Mouse (Mus musculus): ENCODE data around the gene Usp32.
A peak's percentile ranks its signal among the peaks of the same experiment; 100 is the strongest.
"Not testable (repeated sequence)": the region's sequence is repeated elsewhere in the genome, so short reads cannot be mapped to it uniquely, and the experiment has no call there.

Gene Usp32

GRCm38 (mm10) chr11:85139581-85140540 lies at the start of gene Usp32:
Gene Usp32, minus strand, starts transcription at chr11:85140161.
- peak; percentile 98 for DNase-seq (ENCODE audit: low spot score)

- DNase-seq (ENCODE audit: low spot score) = no peak
Measured at GRCm38 (mm10) chr11:85189110-85189509, 49.1 kb upstream of the Usp32 start.

GRCm38 (mm10) chr11:85184839-85185238 lies 44.9 kb upstream of the Usp32 start:
- no peak for DNase-seq (ENCODE audit: low spot score)

- peak; percentile 57 for DNase-seq (ENCODE audit: low spot score)
Measured at GRCm38 (mm10) chr11:85184082-85184481, 44.1 kb upstream of the Usp32 start.

GRCm38 (mm10) chr11:85183284-85183779 lies 43.4 kb upstream of the Usp32 start:
- DNase-seq (ENCODE audit: low spot score) = peak; percentile 50

- peak; percentile 78 for DNase-seq (ENCODE audit: low spot score)
Measured at GRCm38 (mm10) chr11:85182617-85183283, 42.8 kb upstream of the Usp32 start.

GRCm38 (mm10) chr11:85178413-85178812 lies 38.5 kb upstream of the Usp32 start:
- DNase-seq (ENCODE audit: low spot score) = no peak

GRCm38 (mm10) chr11:85177761-85178160 lies 37.8 kb upstream of the Usp32 start:
- DNase-seq (ENCODE audit: low spot score) = no peak

GRCm38 (mm10) chr11:85175941-85176340 lies 36.0 kb upstream of the Usp32 start:
- DNase-seq (ENCODE audit: low spot score) = no peak

GRCm38 (mm10) chr11:85170833-85171232 lies 30.9 kb upstream of the Usp32 start:
- no peak for DNase-seq (ENCODE audit: low spot score)

GRCm38 (mm10) chr11:85170058-85170740 lies 30.2 kb upstream of the Usp32 start, which contains the start of gene 1700125H20Rik:
Gene 1700125H20Rik, plus strand, starts transcription at chr11:85170404.
- peak; percentile 85 for DNase-seq (ENCODE audit: low spot score)

- peak; percentile 48 for DNase-seq (ENCODE audit: low spot score)
Measured at GRCm38 (mm10) chr11:85167503-85167902, 27.5 kb upstream of the Usp32 start.

GRCm38 (mm10) chr11:85164371-85164770 lies 24.4 kb upstream of the Usp32 start:
- DNase-seq (ENCODE audit: low spot score) = no peak

GRCm38 (mm10) chr11:85163014-85163413 lies 23.1 kb upstream of the Usp32 start:
- not testable (repeated sequence) for DNase-seq (ENCODE audit: low spot score)

- no peak for DNase-seq (ENCODE audit: low spot score)
Measured at GRCm38 (mm10) chr11:85157301-85157700, 17.3 kb upstream of the Usp32 start.

- DNase-seq (ENCODE audit: low spot score) = no peak
Measured at GRCm38 (mm10) chr11:85152256-85152930, 12.4 kb upstream of the Usp32 start.

GRCm38 (mm10) chr11:85138776-85139474 lies 1.0 kb downstream of the Usp32 start:
- DNase-seq (ENCODE audit: low spot score) = peak; percentile 21

GRCm38 (mm10) chr11:85131542-85131941 lies 8.4 kb downstream of the Usp32 start:
- no peak for DNase-seq (ENCODE audit: low spot score)

GRCm38 (mm10) chr11:85128883-85129282 lies 11.1 kb downstream of the Usp32 start:
- DNase-seq (ENCODE audit: low spot score) = no peak

- DNase-seq (ENCODE audit: low spot score) = no peak
Measured at GRCm38 (mm10) chr11:85126257-85127102, 13.5 kb downstream of the Usp32 start.

Data from testis, postnatal 14 days (tissue).